Mouse (Mus musculus): ENCODE results near the gene Ciart.
"Not testable (repeated sequence)": the region's sequence is repeated elsewhere in the genome, so short reads cannot be mapped to it uniquely, and the experiment has no call there.

- not testable (repeated sequence) for TF ChIP-seq CHD2 (IDR thresholded peaks at IDR 0.05; ENCODE audit: low read length); POLR2A (IDR thresholded peaks at IDR 0.05; ENCODE audit: low read depth, low read length); ZC3H11A (IDR thresholded peaks at IDR 0.05; ENCODE audit: low read depth, low read length); MAFK (IDR thresholded peaks at IDR 0.05; ENCODE audit: insufficient replicate concordance, low read length); NELFE (IDR thresholded peaks at IDR 0.05; ENCODE audit: low read depth, low read length); ZNF384 (IDR thresholded peaks at IDR 0.05; ENCODE audit: low read depth, low read length); CTCF (conservative IDR thresholded peaks at IDR 0.05 in 1 of 2, IDR thresholded peaks at IDR 0.05 in 1 of 2; ENCODE audit: low read depth in 2 of 2, low read length in 2 of 2); USF1 (IDR thresholded peaks at IDR 0.05; ENCODE audit: low read depth, low read length); MYC (IDR thresholded peaks at IDR 0.05; ENCODE audit: low read depth, low read length); UBTF (IDR thresholded peaks at IDR 0.05; ENCODE audit: low read depth, low read length); BHLHE40 (IDR thresholded peaks at IDR 0.05; ENCODE audit: low read depth, low read length); ELF1 (IDR thresholded peaks at IDR 0.05; ENCODE audit: low read depth, low read length)
These were observed 13.4 kb upstream of the Ciart start for GRCm38 (mm10) chr3:95895501-95895900.
